8 mouse cellular contexts compared by ENCODE assay signal in genomic region chr1:20890941-20891399, GRCm38 (mm10). TPM values are rescaled to one million over a fixed set of nuclear protein-coding genes. Genes with fewer than 3 reads are reported as not detected.
DNase-seq lines count a peak whose midpoint lies in the region; ATAC-seq and TF ChIP-seq lines count a peak whose summit lies in the region.

No protein-coding gene starts in this region.

- H3K4me2 ChIP-seq in heart, embryonic 15.5 days = peak overlapping the region; percentile 87
- H3K4me2 ChIP-seq in liver, embryonic 12.5 days = peak overlapping the region; percentile 87

- H3K4me1 ChIP-seq in embryonic fibroblast, embryonic 13.5 days (ENCODE audit: control insufficient read depth, insufficient read depth, low read length) = peaks cover 6% of the 10 kb centered on the region; the same call in 1 of the 2 replicates
- peaks cover 8% of the 10 kb centered on the region for H3K4me1 ChIP-seq in heart, embryonic 15.5 days (replicated peaks)
- peaks cover 16% of the 10 kb centered on the region; the same call in 1 of the 2 replicates for H3K4me1 ChIP-seq in liver, embryonic 12.5 days

- H3K27me3 ChIP-seq in heart, embryonic 15.5 days = no peaks in the 10 kb centered on the region
- peaks cover 24% of the 10 kb centered on the region for H3K27me3 ChIP-seq in liver, embryonic 12.5 days (replicated peaks)
- no peaks in the 10 kb centered on the region; the same call in 1 of the 2 replicates for H3K27me3 ChIP-seq in splenic B cell, adult 2 months (ENCODE audit: control insufficient read depth, insufficient read depth, low read length, poor library complexity, severe bottlenecking)

- peak overlapping the region; percentile 9; the same call in 1 of the 2 replicates for H3K27ac ChIP-seq in embryonic fibroblast, embryonic 13.5 days (ENCODE audit: insufficient read depth, low read length)
- peak overlapping the region; percentile 72 for H3K27ac ChIP-seq in heart, embryonic 15.5 days
- no peak overlapping the region for H3K27ac ChIP-seq in liver, embryonic 12.5 days

- TF ChIP-seq CTCF in embryonic fibroblast, embryonic 13.5 days (IDR thresholded peaks at IDR 0.05; ENCODE audit: borderline replicate concordance, insufficient read depth, low read length) = peak; percentile 63; the same call in 1 of the 2 replicates

- H3K36me3 ChIP-seq in heart, embryonic 15.5 days = no peaks in the 10 kb centered on the region
- no peaks in the 10 kb centered on the region for H3K36me3 ChIP-seq in liver, embryonic 12.5 days
- no peaks in the 10 kb centered on the region for H3K36me3 ChIP-seq in splenic B cell, adult 2 months (ENCODE audit: control insufficient read depth, insufficient read depth, low read length, poor library complexity, severe bottlenecking)

- H3K9me3 ChIP-seq in heart, embryonic 15.5 days (replicated peaks) = no peaks in the 10 kb centered on the region
- H3K9me3 ChIP-seq in liver, embryonic 12.5 days (replicated peaks) = no peaks in the 10 kb centered on the region

- ATAC-seq in heart, embryonic 15.5 days (replicated peaks; ENCODE audit: insufficient number of reproducible peaks, insufficient read depth, low FRiP score, low read depth) = peak; percentile 77
- ATAC-seq in liver, embryonic 12.5 days = peak; percentile 55

- no peak for TF ChIP-seq POLR2A in embryonic fibroblast, embryonic 13.5 days (IDR thresholded peaks at IDR 0.05; ENCODE audit: low read depth, low read length)

- WGBS in heart, embryonic 15.5 days = under 1% methylated on average over 20 of the region's 20 CpGs
- under 1% methylated on average over 20 of the region's 20 CpGs for WGBS in liver, embryonic 12.5 days (ENCODE audit: insufficient replicate concordance)

- peak overlapping the region; percentile 69 for H3K4me3 ChIP-seq in embryonic fibroblast, embryonic 13.5 days (ENCODE audit: insufficient read depth, low read length)
- peak overlapping the region; percentile 65 for H3K4me3 ChIP-seq in heart, embryonic 15.5 days
- H3K4me3 ChIP-seq in liver, embryonic 12.5 days = peak overlapping the region; percentile 62

- peak; percentile 64 to 71 for DNase-seq in urinary bladder, adult 18-20 months (ENCODE audit: low spot score in 2 of 2)
- no peak for DNase-seq in urinary bladder, postnatal 10 days (ENCODE audit: low spot score)
- DNase-seq in kidney, postnatal 14 days = peak; percentile 42
- peak; percentile 69 for DNase-seq in naive thymus-derived CD4-positive, alpha-beta T cell, adult 2 months (ENCODE audit: low read depth)
- peak; percentile 48 for DNase-seq in splenic B cell, adult 2 months (ENCODE audit: low read depth, low spot score)

- peak overlapping the region; percentile 57 for H3K9ac ChIP-seq in heart, embryonic 15.5 days
- H3K9ac ChIP-seq in liver, embryonic 12.5 days = peak overlapping the region; percentile 63

RNA-seq across cellular contexts. Expression of gene Paqr8, which starts 0.6 kb away (rescaled TPM):
- 8.3 and 9.2 TPM in 2 replicates for polyA plus RNA-seq in embryonic fibroblast, embryonic 13.5 days (2011; ENCODE audit: insufficient read length, low read depth, missing spikeins)
- polyA plus RNA-seq in heart, embryonic 15.5 days (2015; fragmentation: Nextera tagmentation; extraction: Ambion mirVana) = 2.2 and 2.6 TPM in 2 replicates
- 0.68 and 0.85 TPM in 2 replicates for polyA plus RNA-seq in liver, embryonic 12.5 days (2016; fragmentation: Nextera tagmentation; extraction: Ambion mirVana)
